Mouse (Mus musculus) common myeloid progenitor, adult 5-6 weeks (primary cell): ENCODE results near the gene Slc4a10. TPM values are rescaled to one million over a fixed set of nuclear protein-coding genes. Genes with fewer than 3 reads are reported as not detected.
A peak's percentile ranks its signal among the peaks of the same experiment; 100 is the strongest.
"Not testable (repeated sequence)": the region's sequence is repeated elsewhere in the genome, so short reads cannot be mapped to it uniquely, and the experiment has no call there.

Source experiments
- ATAC-seq: replicated peaks from 2 replicates; pipeline ENCODE4 v1.8.0; 2016; ENCODE audit warnings: low read depth, mild to moderate bottlenecking, moderate TSS enrichment, inconsistent platforms; ENCODE audit not compliant: poor library complexity, severe bottlenecking
- total RNA-seq: library from RNA; stranded (forward); fragments of 200-1000, 187-1606 nt; gene quantifications from 2 replicates; pipeline ENCODE4 v1.2.3, GENCODE M21; 2017

The Slc4a10 gene
- total RNA-seq = not detected in 2 replicates

DNA sequence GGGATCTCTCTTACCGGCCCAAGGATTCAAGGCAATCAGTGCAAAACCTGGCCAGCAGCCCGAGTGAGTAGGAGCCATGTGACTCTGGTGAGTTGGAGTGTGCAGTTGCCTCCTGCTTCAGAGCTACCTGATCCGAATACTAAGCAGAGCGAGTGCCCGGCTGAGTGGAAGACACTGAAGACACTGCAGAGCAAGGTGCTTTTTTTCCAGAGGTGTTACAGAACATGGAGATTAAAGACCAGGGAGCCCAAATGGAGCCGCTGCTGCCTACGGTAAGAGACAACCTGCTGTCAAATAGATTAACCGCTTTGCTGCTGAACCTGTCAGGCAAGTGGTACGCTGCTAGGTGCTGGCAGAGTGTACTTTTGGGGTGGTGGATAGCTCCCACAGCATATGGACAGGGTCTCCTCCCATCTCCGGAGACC lies at the start of gene Slc4a10:
Slc4a10 (plus strand) TSS at position 42 of the 425 bp plus-strand sequence.
- ATAC-seq = no peak

DNA sequence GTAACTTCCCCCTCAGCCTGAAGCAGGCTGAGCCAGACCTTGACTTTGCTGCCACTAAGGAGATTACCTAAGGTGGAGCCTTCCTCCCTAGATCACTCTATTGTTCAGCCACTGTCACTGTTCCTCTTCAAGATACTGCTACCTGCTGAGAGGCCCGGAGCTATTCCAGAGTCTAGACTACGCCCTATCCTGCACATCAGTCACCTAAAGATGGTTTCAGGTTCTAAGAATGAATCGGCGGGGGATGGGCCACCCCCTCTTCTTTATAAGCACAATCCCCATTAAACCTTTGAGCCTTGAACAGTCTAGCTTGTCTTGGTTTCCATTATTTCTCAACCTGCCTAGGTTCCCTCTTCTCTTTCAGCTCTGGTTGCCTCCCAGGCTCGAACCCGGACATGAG lies 45.0 kb upstream of the Slc4a10 start:
- not testable (repeated sequence) for ATAC-seq

DNA sequence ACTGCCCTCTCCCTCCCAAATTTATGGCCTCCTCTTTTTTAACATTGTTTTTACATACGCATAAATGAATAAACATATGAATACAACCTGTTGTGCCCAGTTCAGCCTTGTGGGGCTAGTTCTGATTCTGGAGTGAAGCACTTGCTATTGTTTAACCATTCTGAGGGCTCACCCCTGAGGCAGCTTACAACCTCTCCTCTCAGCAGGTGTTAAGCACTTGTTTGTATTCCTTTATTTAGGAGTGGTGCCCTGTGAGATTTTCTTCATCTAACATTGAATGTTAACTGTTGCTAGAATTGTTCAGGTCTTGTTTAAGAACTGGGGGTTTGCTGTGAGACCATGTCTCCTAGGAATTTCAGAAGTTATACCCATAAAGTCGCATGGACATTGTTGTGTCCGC lies 28.1 kb upstream of the Slc4a10 start:
- no peak for ATAC-seq

DNA sequence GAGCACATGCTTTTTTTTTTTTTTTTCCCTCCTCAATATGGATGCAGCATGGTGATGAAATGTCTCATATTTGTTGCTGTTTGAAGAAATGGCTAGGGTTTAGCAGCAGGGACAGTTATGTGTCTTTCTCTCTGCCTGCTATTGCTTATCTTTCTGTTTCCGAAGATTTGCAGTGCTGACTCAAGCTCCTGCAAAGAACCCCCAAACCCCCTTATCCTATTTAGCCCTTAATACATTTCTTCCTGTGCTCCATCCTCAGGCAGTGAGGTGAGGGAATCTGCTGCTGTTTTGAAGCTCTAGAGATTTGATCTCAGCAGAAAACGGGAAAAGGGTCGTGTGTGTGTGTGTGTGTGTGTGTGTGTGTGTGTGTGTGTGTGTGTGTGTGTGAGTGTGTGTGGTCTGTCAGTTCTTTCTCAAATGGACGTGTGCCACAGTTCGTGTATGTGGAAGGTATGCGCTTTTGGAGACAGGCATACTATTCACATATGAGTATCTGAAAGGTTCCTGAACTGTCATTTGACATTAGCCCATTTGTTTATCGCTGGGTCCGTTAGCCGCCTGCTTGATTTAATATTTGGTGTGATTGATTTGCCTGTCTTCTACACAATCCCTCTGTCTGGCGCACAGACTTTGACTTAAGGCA lies 720 bp downstream of the Slc4a10 start:
- ATAC-seq = no peak

DNA sequence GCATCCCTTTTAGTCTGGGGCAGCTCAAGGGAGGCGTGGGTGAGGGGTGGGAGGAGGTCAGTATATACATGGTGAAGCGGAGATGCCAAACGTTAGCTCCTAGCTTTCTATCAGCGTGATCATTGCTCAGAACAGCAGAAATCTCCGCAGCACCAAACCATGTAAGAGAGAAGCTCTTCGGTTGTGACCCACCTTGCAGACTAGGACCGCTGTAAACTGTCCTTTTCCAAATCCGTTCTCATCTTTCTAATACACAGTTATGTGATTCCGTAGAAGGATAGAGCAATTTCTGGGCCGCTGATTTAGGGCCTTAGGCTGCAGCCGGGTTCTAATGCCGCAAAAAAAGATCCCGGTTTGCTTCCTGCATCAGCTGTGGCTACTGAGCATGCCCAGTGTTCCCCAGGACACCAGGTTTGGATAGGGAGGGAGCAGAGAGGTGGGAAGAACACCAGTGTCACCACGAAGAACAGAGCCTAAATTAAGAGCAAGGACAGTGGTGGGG lies 1.3 kb downstream of the Slc4a10 start:
- ATAC-seq = peak; percentile 42; the same call in 1 of the 2 replicates

DNA sequence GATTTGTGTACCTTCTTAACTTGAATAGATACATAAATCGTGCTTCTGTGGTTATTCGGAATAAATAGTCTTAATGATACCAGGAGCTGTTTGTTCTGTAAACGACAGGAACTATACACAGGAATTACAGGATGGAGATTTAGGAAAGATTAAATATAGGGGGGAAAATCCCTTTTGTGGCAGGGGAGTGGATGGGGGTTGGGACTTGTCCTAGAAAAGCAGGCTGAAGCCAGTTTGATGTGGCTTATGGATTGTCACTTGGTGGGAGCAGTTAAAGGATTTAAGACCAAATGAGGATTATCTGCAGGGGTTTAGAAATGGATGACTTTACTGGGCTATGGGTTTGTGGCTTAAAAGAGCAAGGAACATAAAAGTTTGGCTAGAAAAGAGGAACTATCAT lies 1.9 kb downstream of the Slc4a10 start:
- no peak for ATAC-seq

DNA sequence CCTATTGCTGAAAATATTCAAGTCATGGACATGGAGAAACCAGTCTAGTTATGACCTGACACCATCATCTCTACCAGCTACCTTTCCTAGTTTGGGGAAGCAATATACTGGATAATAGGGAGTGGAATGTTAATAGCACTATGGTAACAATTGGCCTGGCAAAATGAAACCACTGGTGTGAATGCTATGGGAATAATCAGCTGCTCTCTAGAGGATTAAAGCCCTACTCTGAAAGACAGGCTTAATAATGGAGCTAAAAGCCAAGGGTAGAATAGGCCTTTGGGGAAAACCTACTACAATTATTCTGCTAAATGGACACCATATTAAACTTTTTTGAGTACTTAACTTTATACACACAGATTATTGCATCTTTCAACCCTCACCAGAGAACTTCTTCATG lies 30.2 kb downstream of the Slc4a10 start:
- ATAC-seq = no peak

DNA sequence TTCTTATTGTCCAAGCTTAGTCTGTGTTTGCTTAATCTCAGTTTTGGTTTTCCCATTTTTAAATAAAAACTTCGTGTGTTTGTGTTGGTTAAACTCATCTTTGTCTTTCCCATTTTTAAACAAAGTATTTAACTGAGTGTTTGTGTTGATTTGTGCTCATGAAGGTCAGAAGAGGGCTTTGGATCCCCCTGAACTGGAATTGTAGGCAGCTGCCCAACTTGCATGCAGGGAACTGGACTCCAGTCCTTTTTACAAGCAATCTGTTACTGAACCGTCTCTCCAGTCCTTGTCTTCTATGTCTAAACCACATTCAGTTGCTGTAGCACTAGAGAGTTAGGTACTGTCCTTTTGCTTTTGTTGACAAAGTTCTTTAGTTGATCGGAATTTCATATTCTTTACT lies 41.3 kb downstream of the Slc4a10 start:
- no peak for ATAC-seq

DNA sequence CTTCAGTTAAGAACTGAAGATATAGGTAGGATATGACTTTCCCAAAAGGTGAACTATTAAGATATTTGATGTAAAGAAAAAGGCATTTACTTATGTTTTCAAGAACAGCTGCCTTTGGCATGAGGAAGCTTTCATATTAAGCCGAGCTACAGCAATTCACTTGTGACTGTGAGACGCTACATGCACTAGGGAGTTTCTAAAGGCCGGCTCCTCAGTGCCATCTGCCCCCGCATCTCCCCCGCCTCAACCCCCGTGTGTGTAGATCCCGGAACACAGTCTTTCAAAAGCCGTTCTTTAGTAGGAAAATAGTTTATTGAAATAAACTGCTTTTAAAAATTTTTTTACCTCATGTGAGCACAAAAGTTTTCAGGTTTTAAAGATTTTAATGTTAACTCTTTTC lies 42.5 kb downstream of the Slc4a10 start:
- no peak for ATAC-seq

DNA sequence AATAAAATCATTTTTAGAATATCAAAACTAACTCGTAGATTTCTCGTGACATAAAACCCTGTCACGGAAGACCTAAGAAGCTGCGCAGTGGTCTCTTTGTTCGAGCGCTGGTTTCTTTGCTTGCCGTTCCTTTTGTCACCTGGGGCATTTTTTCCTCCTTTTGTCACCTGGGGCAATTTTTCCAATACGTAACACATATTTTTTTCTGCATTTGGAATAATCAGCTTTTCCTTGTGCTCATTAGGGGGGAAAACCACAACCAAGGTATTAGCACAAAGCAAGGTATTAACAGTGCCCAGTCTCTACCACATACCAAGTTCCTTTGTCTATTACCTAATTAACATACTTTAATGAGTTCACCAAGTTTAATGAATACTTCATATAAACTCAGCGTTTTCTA lies 42.9 kb downstream of the Slc4a10 start:
- ATAC-seq = no peak

DNA sequence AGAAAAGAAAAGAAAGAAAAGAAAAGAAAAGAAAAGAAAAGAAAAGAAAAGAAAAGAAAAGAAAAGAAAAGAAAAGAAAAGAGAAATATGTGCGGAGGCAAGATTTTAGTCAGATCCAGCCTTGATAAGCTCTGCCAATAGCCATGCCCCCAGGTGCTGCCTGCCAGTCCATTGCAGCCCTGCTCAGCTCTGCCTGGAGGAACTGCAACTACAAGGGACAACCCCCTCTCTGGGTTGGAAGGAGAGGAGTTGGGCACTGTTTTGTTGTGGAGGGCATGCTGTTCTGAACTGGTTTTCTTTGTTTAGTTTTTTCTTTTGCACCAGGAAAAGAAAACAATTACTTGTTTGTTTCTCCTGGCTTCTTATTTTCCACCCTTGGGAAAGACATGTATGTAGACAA lies 54.3 kb downstream of the Slc4a10 start:
- no peak for ATAC-seq

DNA sequence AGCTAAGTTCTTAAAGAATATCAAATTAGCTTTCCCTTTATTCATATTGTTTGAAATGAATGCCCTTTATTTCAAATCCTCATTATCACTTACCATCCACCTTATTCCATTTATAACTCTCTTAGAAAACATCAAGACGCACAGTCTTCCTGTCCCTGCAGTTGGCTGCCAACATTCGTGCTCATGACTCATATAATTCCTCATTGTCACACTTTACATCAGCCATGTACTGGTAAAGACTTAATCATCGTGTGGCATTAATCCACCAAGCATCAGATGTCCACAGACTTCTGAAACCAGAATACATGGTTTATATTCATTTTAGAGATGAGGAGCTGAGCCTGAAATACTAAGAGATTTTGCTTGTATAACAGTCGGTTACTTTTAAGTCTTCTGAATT lies 69.1 kb downstream of the Slc4a10 start:
- no peak for ATAC-seq

DNA sequence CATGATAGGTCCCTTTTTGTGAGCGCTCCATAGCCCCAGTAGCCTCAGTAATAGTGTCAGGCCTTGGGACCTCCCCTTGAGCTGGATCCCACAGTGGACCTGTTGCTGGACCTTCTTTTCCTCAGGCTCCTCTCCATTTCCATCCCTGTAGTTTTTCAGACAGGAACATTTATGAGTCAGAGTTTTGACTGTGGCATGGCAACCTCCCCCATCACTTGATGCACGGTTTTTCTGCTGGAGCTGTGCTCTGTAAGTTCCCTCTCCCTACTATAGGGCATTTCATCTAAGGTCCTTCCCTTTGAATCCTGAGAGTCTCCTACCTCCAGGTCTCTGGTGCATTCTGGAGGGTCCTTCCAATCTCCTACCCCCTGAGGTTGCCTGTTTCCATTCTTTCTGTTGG lies 83.7 kb downstream of the Slc4a10 start:
- ATAC-seq = no peak

DNA sequence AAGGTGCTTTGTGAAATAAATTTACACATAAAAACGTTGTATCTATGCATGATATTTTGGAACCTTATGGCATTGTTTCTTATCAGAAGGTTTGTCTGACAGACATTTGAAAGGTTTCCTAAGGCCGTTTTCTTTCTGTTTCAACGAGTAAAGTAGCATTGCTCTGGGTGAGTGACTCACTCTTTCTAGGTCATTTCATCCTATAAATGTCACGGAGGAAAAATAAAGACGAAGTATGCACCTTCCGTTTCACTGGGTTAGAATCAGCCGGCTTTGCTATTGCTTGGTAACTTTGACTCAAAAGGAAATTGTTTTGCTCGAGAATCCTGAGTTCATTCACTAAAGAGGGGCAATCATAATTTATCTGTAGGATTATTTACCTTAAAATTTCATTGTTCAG lies 88.6 kb downstream of the Slc4a10 start:
- ATAC-seq = no peak

DNA sequence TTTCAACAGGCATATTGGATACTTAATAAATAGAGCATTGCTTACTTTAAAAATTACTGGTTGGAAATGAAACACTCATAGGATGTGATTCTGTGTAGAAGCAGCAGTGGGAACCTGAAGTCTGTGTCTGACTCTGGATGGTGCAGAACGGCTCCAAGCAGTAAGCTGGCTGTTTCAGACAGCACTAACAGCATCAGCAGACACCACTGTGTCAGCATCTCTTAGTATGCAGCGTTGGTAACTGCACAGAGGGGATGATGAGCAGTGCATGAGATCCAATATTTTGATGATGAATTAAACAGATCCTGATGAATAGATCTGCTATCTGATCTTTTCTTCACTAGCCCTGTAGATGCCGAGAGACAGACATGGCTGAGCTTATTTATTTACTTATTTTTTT lies 101.4 kb downstream of the Slc4a10 start:
- ATAC-seq = no peak

DNA sequence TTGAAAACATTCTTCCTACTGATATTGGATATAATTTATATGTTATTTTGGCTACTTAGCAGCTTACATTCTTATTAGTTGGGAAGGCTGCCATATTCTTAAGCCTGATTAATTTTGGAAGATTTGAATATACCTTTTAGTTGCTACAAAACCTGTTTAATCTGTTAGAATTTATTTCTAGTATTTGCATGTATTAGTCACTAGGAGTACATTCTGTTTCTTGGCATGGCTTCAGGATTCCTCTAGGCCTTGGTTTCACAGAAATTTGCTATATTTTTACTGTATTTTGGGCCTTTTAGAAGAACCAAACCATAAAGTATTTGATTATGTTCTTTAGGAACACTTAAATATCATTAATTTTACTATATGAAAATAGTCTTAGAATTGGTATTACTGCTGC lies 103.2 kb downstream of the Slc4a10 start:
- ATAC-seq = no peak

DNA sequence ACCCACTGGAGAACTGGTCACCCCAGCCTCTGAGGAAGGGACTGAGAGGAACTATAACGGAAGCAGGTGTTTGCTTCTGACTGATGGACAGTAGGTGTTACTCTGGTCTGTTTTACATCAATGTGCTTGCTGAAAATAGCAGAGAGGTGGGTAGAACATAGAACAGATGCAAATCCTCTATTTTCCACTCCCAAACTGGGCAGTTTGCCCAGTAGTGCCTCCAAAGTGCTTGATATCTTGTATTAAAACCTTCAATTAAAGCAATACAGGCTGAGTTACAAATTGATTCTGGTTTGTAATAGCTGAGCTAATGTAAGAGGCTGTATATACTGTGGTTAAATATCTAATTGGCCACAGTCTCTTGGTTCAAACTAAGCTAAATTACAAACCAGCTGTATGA lies 104.6 kb downstream of the Slc4a10 start:
- no peak for ATAC-seq

DNA sequence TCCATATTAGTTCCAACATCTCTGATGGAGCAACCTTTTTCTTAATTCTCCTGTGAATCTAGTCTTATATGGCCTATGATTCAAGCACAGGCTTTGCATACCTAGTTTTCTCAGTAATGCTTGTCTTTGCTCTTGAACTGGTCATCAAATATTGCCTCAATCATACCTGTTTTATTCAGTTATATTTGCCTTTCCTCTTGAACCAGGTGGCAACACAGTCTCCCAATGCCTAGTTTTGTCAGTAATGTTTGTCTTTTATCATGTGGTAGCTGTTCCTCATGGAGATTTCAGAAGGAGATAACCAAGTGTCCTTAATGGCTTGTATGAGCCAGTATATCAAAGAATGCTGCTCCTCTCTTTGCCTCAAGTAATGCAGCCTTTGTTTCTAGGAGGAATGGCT lies 163.8 kb downstream of the Slc4a10 start:
- no peak for ATAC-seq

DNA sequence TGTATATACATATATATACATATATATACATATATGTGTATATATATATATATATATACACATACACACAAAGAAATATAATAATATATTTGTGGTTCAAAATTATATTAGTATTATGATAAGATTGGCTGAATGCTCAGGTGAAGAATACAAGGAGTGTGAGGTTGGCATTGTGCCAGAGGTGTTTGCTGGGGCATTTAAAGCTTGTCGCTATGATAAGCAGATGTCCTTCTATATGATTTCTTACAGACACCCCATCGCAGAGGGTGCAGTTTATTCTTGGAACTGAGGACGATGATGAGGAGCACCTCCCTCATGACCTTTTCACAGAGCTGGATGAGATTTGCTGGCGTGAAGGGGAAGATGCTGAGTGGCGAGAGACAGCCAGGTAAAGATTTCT lies 164.8 kb downstream of the Slc4a10 start:
- no peak for ATAC-seq

DNA sequence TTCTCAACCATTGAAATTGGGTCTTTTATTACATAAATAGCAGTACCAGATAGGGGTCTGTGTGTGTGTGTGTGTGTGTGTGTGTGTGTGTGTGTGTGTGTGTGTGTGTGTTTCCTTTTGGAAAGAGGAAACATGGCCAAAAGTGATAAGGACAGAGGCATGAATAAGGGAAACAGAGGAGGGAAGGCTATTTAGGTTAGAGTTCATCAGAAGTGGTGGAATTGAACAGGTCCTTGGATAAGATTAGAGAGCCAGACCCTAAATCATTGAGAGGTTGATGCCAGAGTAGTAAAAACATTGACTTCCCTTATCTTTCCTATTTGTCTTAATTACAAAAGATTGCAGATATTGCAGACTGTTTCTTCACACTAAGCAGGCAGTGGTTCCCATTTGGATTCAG lies 181.3 kb downstream of the Slc4a10 start:
- peak; percentile 90 for ATAC-seq

DNA sequence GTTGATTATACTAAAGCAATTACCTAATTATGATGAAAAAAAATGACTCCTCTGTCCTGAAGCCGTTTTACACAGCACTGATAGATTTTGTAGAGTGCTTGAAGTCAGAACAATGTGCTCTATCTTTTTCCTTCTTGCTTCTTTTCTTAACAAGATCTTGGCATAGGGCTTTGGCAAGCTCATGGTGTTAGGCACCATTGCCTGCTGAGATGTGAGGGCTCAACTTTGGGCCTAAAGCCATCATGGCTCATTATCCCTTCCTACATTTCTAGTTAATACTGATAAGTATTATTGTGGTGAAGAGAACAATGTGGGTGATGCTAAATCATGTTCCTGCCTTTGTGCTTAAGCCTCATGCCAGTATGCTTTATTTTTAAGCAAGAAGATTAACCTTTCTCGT lies 185.0 kb downstream of the Slc4a10 start:
- ATAC-seq = no peak

DNA sequence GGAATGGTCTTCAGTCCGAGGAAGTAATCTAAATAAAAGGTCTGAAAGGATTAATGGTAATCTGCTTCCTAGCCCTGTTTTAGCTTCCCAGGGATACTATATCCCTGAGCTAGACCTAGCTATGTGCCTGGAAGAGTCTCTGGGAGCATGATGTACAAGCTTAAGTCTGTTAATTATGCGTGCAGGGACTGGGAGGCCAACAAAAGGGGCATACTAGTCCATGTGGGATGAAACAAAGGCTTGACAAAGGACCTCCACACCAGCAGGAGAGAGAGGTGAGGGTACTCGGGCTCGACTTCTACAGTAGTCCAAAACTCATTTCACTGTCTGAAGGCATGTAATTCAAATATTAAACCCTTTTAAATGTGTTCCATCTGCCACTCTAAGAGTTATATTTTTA lies 197.9 kb downstream of the Slc4a10 start:
- ATAC-seq = no peak
